Mouse (Mus musculus) midbrain, embryonic 14.5 days (tissue): Measurements from ENCODE around the gene Gm17416. TPM values are rescaled to one million over a fixed set of nuclear protein-coding genes. Genes with fewer than 3 reads are reported as not detected.

Experiments used
- ATAC-seq: fragments of 200-750 bp; cut with Nextera tagmentation; 2 replicates; pipeline ENCODE4 v1.8.0; 2017; ENCODE audit warnings: moderate number of reproducible peaks, moderate library complexity; ENCODE audit not compliant: low FRiP score, low TSS enrichment
- DNase-seq: peaks from one replicate; pipeline ENCODE4 v3.0.0-alpha.2; 2015
- H3K27ac ChIP-seq: fragments of 300-500 bp; sonication (generic); replicated peaks from 2 replicates; pipeline ENCODE4 v1.5.1; 2014; ENCODE audit warnings: mild to moderate bottlenecking, low read depth, low read length, moderate library complexity
- H3K27me3 ChIP-seq: fragments of 300-500 bp; sonication (generic); 2 replicates; pipeline ENCODE4 v1.6.1; 2014; ENCODE audit warnings: low read length, control low read depth, mixed read lengths; ENCODE audit not compliant: control insufficient read depth, insufficient read depth
- H3K36me3 ChIP-seq: fragments of 300-500 bp; sonication (generic); 2 replicates; pipeline ENCODE4 v1.6.1; 2014; ENCODE audit warnings: low read length, control low read depth; ENCODE audit not compliant: control insufficient read depth, insufficient read depth
- H3K4me1 ChIP-seq: fragments of 300-500 bp; sonication (generic); 2 replicates; pipeline ENCODE4 v1.6.1; 2014; ENCODE audit warnings: mild to moderate bottlenecking, antibody characterized with exemption, low read length, control low read depth; ENCODE audit not compliant: control insufficient read depth, insufficient read depth
- H3K4me2 ChIP-seq: fragments of 300-500 bp; sonication (generic); 2 replicates; pipeline ENCODE4 v1.6.1; 2014; ENCODE audit warnings: mild to moderate bottlenecking, low read length, moderate library complexity
- H3K4me3 ChIP-seq: fragments of 300-500 bp; sonication (generic); replicated peaks from 2 replicates; pipeline ENCODE4 v1.5.1; 2014; ENCODE audit warnings: low read depth, low read length
- H3K9ac ChIP-seq: fragments of 300-500 bp; sonication (generic); replicated peaks from 2 replicates; pipeline ENCODE4 v1.6.1; 2014; ENCODE audit warnings: mild to moderate bottlenecking, low read length, moderate library complexity
- H3K9me3 ChIP-seq: fragments of 300-500 bp; sonication (generic); 2 replicates; pipeline ENCODE4 v1.6.1; 2016; ENCODE audit warnings: low read length, control low read depth, mixed read lengths; ENCODE audit not compliant: control insufficient read depth
- WGBS: fragments of 180-500 bp; shearing (Covaris S2); extraction: QIAGEN DNeasy Blood & Tissue Kit; methylation state at CpG from one replicate; pipeline ENCODE4 v1.1.7; 2014; 5-methylcytosine and 5-hydroxymethylcytosine counted together
- polyA plus RNA-seq: library from polyadenylated mRNA; unstranded; fragments of >200 nt; fragmentation: Nextera tagmentation; extraction: Ambion mirVana; gene quantifications from 2 replicates; pipeline ENCODE4 v1.2.1, GENCODE M21; 2014

Gene Gm17416
- polyA plus RNA-seq, 1 experiment from 2014 or later: not detected

DNA sequence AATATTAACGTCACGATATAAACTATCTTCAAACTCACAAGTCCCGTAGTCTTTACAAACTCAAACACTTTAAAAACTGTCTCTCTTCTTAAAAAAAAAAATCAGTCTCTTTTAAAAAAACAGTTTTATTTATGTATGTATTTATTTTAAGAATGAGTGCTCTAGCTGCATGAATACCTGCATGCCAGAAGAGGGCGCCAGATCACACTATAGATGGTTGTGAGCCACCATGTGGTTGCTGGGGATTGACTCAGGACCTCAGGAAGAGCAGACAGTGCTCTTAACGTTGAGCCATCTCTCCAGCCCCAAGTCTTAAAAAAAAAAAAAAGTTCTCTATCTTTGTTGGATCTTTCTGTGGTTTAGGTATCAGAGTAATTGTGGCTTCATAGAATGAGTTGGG is 48.2 kb downstream of the Gm17416 start:
- H3K27me3 ChIP-seq: no peaks in the 10 kb centered on the region
- DNase-seq: no peak
- 58% methylated on average over 5 of the region's 5 CpGs for WGBS
- no peak overlapping the region for H3K9ac ChIP-seq
- no peaks in the 10 kb centered on the region for H3K36me3 ChIP-seq
- H3K4me2 ChIP-seq: no peak overlapping the region
- H3K27ac ChIP-seq: no peak overlapping the region
- H3K4me1 ChIP-seq: no peaks in the 10 kb centered on the region
- H3K4me3 ChIP-seq: no peak overlapping the region
- no peak for ATAC-seq
- H3K9me3 ChIP-seq: no peaks in the 10 kb centered on the region

Other genes starting within 250 kb of the Gm17416 start
- gene Rbck1, start 236.7 kb upstream of the Gm17416 start, polyA plus RNA-seq: 108 and 109 TPM in 2 replicates
- gene Trib3, start 225.3 kb upstream of the Gm17416 start, polyA plus RNA-seq: 0.62 and 1.2 TPM in 2 replicates
- 40.1 and 49.0 TPM in 2 replicates for gene Nrsn2, start 192.7 kb upstream of the Gm17416 start, polyA plus RNA-seq
- 21.9 and 25.4 TPM in 2 replicates for gene Sox12, start 171.3 kb upstream of the Gm17416 start, polyA plus RNA-seq
- 18.0 and 19.3 TPM in 2 replicates for gene Zcchc3, start 154.3 kb upstream of the Gm17416 start, polyA plus RNA-seq
- 1.0 and 1.1 TPM in 2 replicates for gene 6820408C15Rik, start 153.8 kb upstream of the Gm17416 start, polyA plus RNA-seq
- gene Defb23, start 104.7 kb upstream of the Gm17416 start, polyA plus RNA-seq: not detected in 2 replicates
- not detected in 2 replicates for gene Defb20, start 92.3 kb upstream of the Gm17416 start, polyA plus RNA-seq
- gene Defb22, start 79.2 kb upstream of the Gm17416 start, polyA plus RNA-seq: not detected in 2 replicates
- gene Defb26, start 57.6 kb upstream of the Gm17416 start, polyA plus RNA-seq: not detected in 2 replicates
- not detected in 2 replicates for gene Defb28, start 51.1 kb upstream of the Gm17416 start, polyA plus RNA-seq
- gene Defb29, start 29.2 kb upstream of the Gm17416 start, polyA plus RNA-seq: not detected in 2 replicates
- not detected in 2 replicates for gene Defb21, start 3.4 kb downstream of the Gm17416 start, polyA plus RNA-seq
- not detected in 2 replicates for gene Defb19, start 11.0 kb downstream of the Gm17416 start, polyA plus RNA-seq
- gene Defb45, start 30.1 kb downstream of the Gm17416 start, polyA plus RNA-seq: not detected in 2 replicates
- gene Defb36, start 35.0 kb downstream of the Gm17416 start, polyA plus RNA-seq: not detected in 2 replicates
- not detected in 2 replicates for gene Defb25, start 53.7 kb downstream of the Gm17416 start, polyA plus RNA-seq
- gene Rem1, start 57.6 kb downstream of the Gm17416 start, polyA plus RNA-seq: 0.12 and 0.27 TPM in 2 replicates
- 177 and 184 TPM in 2 replicates for gene H13, start 100.1 kb downstream of the Gm17416 start, polyA plus RNA-seq
- 39.9 and 41.4 TPM in 2 replicates for gene Mcts2, start 117.7 kb downstream of the Gm17416 start, polyA plus RNA-seq
- 33.5 and 38.8 TPM in 2 replicates for gene Id1, start 166.9 kb downstream of the Gm17416 start, polyA plus RNA-seq
- 5.4 and 5.6 TPM in 2 replicates for gene Cox4i2, start 184.8 kb downstream of the Gm17416 start, polyA plus RNA-seq